Mouse (Mus musculus) Patski (cell line): ENCODE measurements around the gene Zfp932. TPM values are rescaled to one million over a fixed set of nuclear protein-coding genes. Genes with fewer than 3 reads are reported as not detected.
"Not testable (repeated sequence)": the region's sequence is repeated elsewhere in the genome, so short reads cannot be mapped to it uniquely, and the experiment has no call there.

Experiments used
- ATAC-seq: fragments of 100-300 bp; one replicate; pipeline ENCODE4 v1.8.0; 2021
- CTCF ChIA-PET: fragments of 350-600 bp; sonication (Branson Sonifier 250); formaldehyde crosslinking; loops from one replicate; lab custom pipeline; 2022; ENCODE audit warnings: inconsistent platforms; lab: Charles Lee
- POLR2A ChIA-PET: fragments of 350-600 bp; sonication (Branson Sonifier 250); formaldehyde crosslinking; loops from one replicate; lab custom pipeline; 2022; ENCODE audit warnings: antibody characterized with exemption, inconsistent platforms; lab: Charles Lee
- DNase-seq: peaks from one replicate; pipeline ENCODE4 v3.0.0-alpha.2; 2011; ENCODE audit warnings: low read depth, low spot score
- H3K27me3 ChIP-seq: fragments of 371-371 bp; one replicate; pipeline ENCODE4 v1.5.1; 2021
- CTCF ChIP-seq: fragments of 100-300 bp; IDR thresholded peaks from one replicate; pipeline ENCODE4 v1.5.1; 2021
- in situ Hi-C: fragments of 300-500 bp; cut with MboI; formaldehyde crosslinking; loops from 3 replicates; pipeline ENCODE4 v1.11.1; 2018; ENCODE audit warnings: low pct_unique_long_range_greater_than_20kb, mixed read lengths
- polyA plus RNA-seq: library from polyadenylated mRNA; unstranded; gene quantifications from one replicate; pipeline ENCODE4 v1.2.3, GENCODE M21; 2021

The Zfp932 gene
- polyA plus RNA-seq: 9.0 TPM

GRCm38 (mm10) chr5:109996026-109996937 is at the start of gene Zfp932:
Gene Zfp932 (plus strand): TSS chr5:109996521.
- CTCF ChIA-PET, POLR2A ChIA-PET, in situ Hi-C loops, H3K27me3 ChIP-seq, DNase-seq: not testable (repeated sequence)
- peak; percentile 85 for ATAC-seq

- H3K27me3 ChIP-seq: no peaks in the 10 kb centered on the region
- in situ Hi-C loops: no loop called here
- CTCF ChIA-PET: no interaction called here
- TF ChIP-seq CTCF: no peak
- no peak for DNase-seq
- no peak for ATAC-seq
- POLR2A ChIA-PET: no interaction called here
These were observed 46.0 kb upstream of the Zfp932 start for GRCm38 (mm10) chr5:109950281-109950680.

GRCm38 (mm10) chr5:109980743-109981142 is 15.6 kb upstream of the Zfp932 start:
- in situ Hi-C loops: loop anchor here (10.0 kb wide), 1 partner anchor 66 kb away; no protein-coding TSS in a partner anchor
- POLR2A ChIA-PET, ATAC-seq, DNase-seq, CTCF ChIA-PET, H3K27me3 ChIP-seq: not testable (repeated sequence)

GRCm38 (mm10) chr5:109995461-109995860 is 860 bp upstream of the Zfp932 start:
- DNase-seq, POLR2A ChIA-PET, H3K27me3 ChIP-seq, ATAC-seq, in situ Hi-C loops, CTCF ChIA-PET: not testable (repeated sequence)

GRCm38 (mm10) chr5:110015775-110016174 is 19.5 kb downstream of the Zfp932 start:
- peak; percentile 12 for TF ChIP-seq CTCF
- ATAC-seq, H3K27me3 ChIP-seq, CTCF ChIA-PET, POLR2A ChIA-PET, DNase-seq: not testable (repeated sequence)
- in situ Hi-C loops: loop anchor here (25.0 kb wide), 1 partner anchor 528 kb away; no protein-coding TSS in a partner anchor

- in situ Hi-C loops: loop anchor here (10.0 to 25.0 kb wide), 2 partner anchors 418 to 536 kb away; no protein-coding TSS in a partner anchor
- POLR2A ChIA-PET: no interaction called here
- DNase-seq: no peak
- no peaks in the 10 kb centered on the region for H3K27me3 ChIP-seq
- ATAC-seq: no peak
- TF ChIP-seq CTCF: no peak
- CTCF ChIA-PET: interaction anchor here (1.6 kb wide), 1 partner anchor 422 kb away, joined by 6 read pairs; no protein-coding TSS in a partner anchor
These were observed 27.0 kb downstream of the Zfp932 start for GRCm38 (mm10) chr5:110023273-110023672.

- H3K27me3 ChIP-seq, POLR2A ChIA-PET, DNase-seq, ATAC-seq: not testable (repeated sequence)
- in situ Hi-C loops: loop anchor here (10.0 to 25.0 kb wide), 2 partner anchors 419 to 537 kb away; no protein-coding TSS in a partner anchor
- peak; percentile 65 for TF ChIP-seq CTCF
- CTCF ChIA-PET: interaction anchor here (1.6 kb wide), 1 partner anchor 423 kb away, joined by 6 read pairs; no protein-coding TSS in a partner anchor
These were observed 27.5 kb downstream of the Zfp932 start for GRCm38 (mm10) chr5:110023694-110024427.

- no peak for TF ChIP-seq CTCF
- ChIA-PET POLR2A (interaction anchor here (1.4 kb wide), 1 partner anchor 191 kb away, joined by 3 read pairs; no protein-coding TSS in a partner anchor), CTCF (interaction anchor here (0.9 to 1.3 kb wide), 2 partner anchors 78 to 81 kb away, joined by 3 to 4 read pairs; partner anchors contain the start of gene Chfr)
- no peaks in the 10 kb centered on the region for H3K27me3 ChIP-seq
- DNase-seq (peak; percentile 62), ATAC-seq (peak; percentile 100)
- in situ Hi-C loops: loop anchor here (5.0 to 10.0 kb wide), 2 partner anchors 47 to 201 kb away; partner anchors contain the start of gene Gtpbp6
These were observed 61.5 kb downstream of the Zfp932 start for GRCm38 (mm10) chr5:110057637-110058408.

Other genes starting within 250 kb of the Zfp932 start
- gene 4930522L14Rik, start 244.6 kb upstream of the Zfp932 start, polyA plus RNA-seq: 8.3 TPM
- 8.8 TPM for gene Gm15446, start 73.1 kb upstream of the Zfp932 start, polyA plus RNA-seq
- 8.2 TPM for gene Gm17655, start 76.0 kb downstream of the Zfp932 start, polyA plus RNA-seq
- 0.64 TPM for gene Gm35315, start 97.9 kb downstream of the Zfp932 start, polyA plus RNA-seq
- 1.6 TPM for gene Plcxd1, start 103.4 kb downstream of the Zfp932 start, polyA plus RNA-seq
- 56.8 TPM for gene Gtpbp6, start 111.7 kb downstream of the Zfp932 start, polyA plus RNA-seq
- gene Zfp605, start 113.6 kb downstream of the Zfp932 start, polyA plus RNA-seq: 12.6 TPM
- 43.4 TPM for gene Chfr, start 139.3 kb downstream of the Zfp932 start, polyA plus RNA-seq
- gene Golga3, start 180.2 kb downstream of the Zfp932 start, polyA plus RNA-seq: 33.5 TPM
- 40.2 TPM for gene Ankle2, start 234.5 kb downstream of the Zfp932 start, polyA plus RNA-seq